Mouse (Mus musculus) brown adipose tissue, adult 24 weeks (tissue): ENCODE measurements at regions not wholly inside any gene's neighbourhood (a gene's known extent, or its start where the extent isn't known, plus 50 kb on each side); places are given as distances from the start of the nearest gene placed in this dataset.

ENCODE experiments used
- H3K27ac ChIP-seq: fragments of 200-500 bp; replicated peaks from 2 replicates; pipeline ENCODE4 v1.5.1; 2012; ENCODE audit warnings: low read depth, mild to moderate bottlenecking, low read length
- H3K4me1 ChIP-seq: fragments of 200-500 bp; 2 replicates; pipeline ENCODE4 v1.6.1; 2012; ENCODE audit warnings: low read length, mixed read lengths; ENCODE audit not compliant: control insufficient read depth, insufficient read depth, insufficient read length
- H3K4me3 ChIP-seq: fragments of 200-500 bp; 2 replicates; pipeline ENCODE4 v1.5.1; 2012; ENCODE audit warnings: low read depth, mild to moderate bottlenecking, low read length, moderate library complexity; ENCODE audit not compliant: insufficient read depth

DNA sequence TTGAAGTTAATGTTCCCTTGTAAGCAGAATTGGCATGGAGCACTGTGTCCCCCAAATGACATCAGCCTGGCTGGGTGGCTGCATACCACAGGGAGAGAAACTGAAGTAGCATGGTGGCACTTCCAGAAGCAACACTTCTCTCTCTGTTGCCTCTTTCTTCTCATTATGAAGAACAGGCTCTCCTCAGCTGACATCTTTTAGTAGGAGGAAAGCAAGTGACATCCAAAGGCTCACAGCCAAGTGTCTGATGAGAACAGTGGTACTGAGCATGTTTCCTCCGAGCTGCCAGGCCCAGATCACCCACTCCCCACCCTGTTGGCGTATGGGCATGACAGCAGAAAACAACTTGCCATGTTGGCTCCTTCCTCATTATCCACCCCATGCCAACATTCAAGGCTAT, 201.0 kb upstream of the Gria1 start:
- Histone ChIP-seq H3K4me3 (no peak overlapping the region), H3K27ac (no peak overlapping the region), H3K4me1 (no peaks in the 10 kb centered on the region)

DNA sequence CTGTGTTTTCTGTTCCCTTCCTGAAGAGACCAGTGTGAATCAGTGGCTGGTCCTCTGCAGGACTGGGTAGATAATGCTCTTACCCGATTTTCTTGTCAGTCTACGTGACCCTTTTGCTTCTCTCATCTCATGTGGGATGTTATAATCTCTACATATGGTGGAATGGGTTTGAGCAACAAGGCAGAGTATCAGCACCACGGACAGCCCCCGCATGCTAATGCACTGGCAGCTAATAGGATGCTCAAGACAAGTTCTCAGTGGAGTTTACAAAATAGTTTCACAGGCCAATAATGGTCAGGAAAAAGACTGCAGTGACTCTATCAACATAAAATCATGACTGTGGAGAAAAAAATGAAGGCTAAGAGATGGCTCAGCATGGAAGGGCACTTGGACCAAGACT, 199.1 kb upstream of the Gria1 start:
- no peak overlapping the region for H3K4me3 ChIP-seq
- no peak overlapping the region for H3K27ac ChIP-seq
- H3K4me1 ChIP-seq: no peaks in the 10 kb centered on the region

DNA sequence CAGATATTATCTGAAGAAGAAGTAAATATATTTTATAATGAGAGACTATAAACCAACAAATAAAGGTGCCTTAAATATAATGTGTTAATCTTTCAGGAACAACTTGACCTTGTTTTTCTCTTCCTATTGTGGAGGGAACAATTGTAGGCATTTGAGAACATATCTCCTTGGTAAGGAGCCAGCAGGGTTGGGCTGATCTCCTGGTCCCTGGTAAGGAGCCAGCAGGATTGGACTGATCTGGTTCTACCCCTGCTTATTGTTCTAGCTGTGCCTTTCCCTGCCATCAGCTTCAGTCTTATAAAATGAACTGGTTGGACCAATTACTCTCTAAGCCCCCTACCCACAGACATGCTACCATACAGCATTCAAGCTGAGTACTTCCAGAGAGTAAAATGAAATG, 187.7 kb upstream of the Gria1 start:
- Histone ChIP-seq H3K4me3 (no peak overlapping the region), H3K27ac (no peak overlapping the region), H3K4me1 (no peaks in the 10 kb centered on the region)

DNA sequence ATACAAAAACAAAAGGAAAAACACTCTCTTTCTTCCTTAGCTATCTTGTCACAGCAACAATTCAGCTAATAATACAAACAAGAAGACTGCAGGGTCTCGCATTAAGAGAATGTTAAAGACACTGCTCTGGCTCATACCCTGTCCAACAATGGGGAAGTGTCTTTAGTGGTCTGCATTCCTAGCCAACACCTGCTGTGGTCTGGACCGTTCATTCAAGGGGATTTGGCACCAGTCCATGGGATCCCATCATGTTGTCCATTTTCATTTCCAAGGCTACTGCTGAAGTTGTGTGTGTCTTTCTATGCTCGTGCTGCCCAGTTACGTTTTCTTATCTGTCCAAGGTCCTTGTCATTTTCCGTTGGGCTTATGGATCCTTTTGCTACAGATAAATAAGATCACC, 183.7 kb upstream of the Gria1 start:
- H3K27ac ChIP-seq: no peak overlapping the region
- no peak overlapping the region for H3K4me3 ChIP-seq
- no peaks in the 10 kb centered on the region for H3K4me1 ChIP-seq

DNA sequence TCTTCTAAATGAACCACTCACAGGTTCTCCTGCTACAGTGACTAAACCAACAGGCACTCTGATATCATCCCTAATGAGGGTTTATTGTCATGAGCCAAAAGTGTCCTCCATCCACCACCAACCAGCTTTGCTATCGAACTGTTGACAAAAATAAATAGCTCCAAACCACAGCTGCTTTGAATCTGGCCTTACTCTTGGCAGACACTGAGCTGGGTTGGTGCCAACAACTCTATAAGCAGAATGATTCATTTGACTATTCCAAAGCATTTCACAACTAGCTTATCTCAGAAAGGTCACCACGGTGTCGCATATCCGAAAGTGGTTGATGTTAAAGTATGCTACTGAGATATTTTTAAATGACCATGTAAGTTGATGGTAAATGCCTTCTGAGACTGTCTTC, 148.5 kb upstream of the Gria1 start:
- Histone ChIP-seq H3K27ac (no peak overlapping the region), H3K4me1 (no peaks in the 10 kb centered on the region), H3K4me3 (no peak overlapping the region)

DNA sequence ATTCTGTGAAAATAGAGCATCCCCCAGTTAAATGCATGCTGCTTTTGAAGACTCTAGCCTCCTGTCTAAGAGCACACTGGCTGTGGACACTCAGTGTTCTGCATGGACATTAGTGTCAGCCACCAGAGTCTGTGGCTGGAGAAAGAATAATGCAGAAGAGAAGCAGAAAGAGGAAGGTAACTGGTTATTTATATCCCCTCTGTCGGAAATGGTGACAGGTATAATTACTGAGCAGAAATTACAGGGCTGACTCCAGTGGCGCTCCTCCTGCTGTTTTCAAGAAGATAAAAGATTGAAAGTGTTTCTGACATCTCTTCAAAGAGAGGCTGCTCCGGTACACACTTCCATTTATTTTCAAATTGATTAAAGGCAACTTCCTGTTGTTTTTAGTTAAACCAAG, 139.5 kb upstream of the Gria1 start:
- Histone ChIP-seq H3K27ac (no peak overlapping the region), H3K4me3 (no peak overlapping the region), H3K4me1 (no peaks in the 10 kb centered on the region)

DNA sequence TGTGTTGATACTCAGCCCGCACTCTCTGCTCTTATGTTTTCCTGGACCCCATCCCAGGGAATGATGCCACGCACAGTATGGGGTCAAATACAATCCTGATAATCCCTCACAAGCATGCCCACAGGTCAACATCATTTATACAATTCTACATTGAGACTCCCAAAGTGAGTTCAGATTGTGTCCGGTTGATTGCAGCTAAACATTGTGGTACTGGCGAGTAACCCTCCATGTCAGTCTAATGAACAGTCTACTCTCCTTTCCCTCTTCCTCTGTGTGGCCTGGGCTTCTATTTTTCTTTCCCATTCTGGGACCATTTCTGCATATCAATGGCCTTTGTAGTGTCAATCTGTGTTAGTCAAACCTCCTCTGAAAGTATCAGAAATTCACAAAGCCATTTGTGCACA, 112.6 kb upstream of the Gria1 start:
- Histone ChIP-seq H3K27ac (no peak overlapping the region), H3K4me1 (no peaks in the 10 kb centered on the region), H3K4me3 (no peak overlapping the region)

DNA sequence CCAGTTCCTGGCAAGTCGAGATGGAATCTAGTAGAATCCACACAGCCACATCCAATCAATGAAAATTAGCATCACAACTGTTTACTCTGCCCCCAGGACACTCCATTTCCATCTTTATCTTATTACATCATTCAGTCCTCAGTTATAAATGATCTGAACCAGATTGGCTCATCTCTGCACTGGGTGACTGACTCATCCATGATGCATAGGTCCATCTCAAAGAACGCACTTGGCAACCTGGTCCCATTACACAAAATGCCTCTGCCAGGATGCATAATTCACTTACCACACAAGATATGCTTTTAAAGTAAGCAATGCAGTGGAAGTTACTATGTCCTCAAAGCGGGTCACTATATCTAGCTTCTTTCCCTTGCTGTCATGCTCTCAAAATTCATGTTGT, 110.0 kb upstream of the Gria1 start:
- H3K4me1 ChIP-seq: no peaks in the 10 kb centered on the region
- H3K4me3 ChIP-seq: no peak overlapping the region
- H3K27ac ChIP-seq: no peak overlapping the region

DNA sequence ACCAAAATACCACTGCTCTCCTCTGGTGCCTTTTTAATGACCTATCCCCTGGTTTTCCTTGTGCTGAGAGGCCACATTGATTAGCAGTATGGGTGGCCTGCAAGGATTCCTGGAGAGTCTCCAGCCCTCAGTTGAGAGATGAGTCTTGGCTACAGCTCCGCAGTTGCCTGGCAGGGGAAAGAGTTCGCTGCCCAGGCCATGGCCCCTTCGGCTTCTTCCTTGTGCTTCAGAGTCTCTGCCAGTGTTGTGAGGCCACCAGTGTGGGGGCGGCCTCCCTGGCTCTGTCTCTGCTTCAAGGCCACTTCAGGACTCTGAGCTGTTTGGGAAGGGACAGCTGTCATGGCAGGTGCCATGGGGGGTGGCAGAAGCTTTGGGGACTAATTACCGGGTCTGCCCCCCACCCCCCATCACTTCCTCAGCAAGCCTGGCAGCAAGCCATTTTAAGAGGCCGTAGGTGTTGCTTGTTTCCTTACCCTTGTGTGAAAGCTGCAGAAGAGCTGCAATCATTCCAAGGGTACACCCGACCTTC, 85.8 kb upstream of the Gria1 start:
- no peak overlapping the region for H3K27ac ChIP-seq
- H3K4me3 ChIP-seq: no peak overlapping the region
- H3K4me1 ChIP-seq: no peaks in the 10 kb centered on the region

DNA sequence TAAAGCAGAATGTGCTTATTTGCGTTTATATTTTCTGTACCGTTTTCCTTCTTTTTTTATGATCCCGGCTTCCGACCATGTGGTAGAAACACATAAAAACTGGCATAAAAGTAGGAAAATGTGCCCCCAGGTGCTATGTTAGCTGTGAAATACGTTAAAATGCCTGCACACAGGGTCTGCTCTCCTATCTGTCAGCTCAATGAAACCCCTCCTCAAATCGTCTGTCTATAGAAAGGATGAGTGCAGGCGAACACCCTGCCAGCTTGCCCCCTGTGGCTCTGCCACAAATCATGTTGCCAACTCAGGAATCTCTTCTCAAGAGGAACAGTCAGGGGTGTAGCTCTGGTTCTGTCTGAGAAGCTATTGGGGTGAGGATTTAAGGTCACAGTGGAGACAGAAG, 78.4 kb upstream of the Gria1 start:
- Histone ChIP-seq H3K4me3 (no peak overlapping the region), H3K4me1 (no peaks in the 10 kb centered on the region), H3K27ac (no peak overlapping the region)

DNA sequence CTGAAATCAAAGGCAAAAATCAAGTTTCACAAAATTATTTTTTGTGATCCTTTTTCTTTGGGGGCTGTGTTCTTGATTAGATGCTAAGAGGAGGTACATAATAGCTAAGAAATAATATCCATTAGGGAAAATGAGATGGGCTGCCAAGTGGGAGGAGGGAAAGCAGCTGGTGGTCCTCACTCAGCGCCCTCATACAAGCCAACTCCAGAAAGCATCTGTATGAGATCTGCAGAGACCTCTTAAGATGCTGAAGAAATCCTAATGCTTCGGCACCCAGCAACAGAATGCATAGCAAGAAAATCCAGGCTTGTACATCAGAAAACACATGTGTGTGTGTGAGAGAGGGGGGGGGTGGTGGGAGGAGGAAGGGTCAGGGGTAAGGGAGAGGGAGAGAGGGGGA, 58.8 kb upstream of the Gria1 start:
- Histone ChIP-seq H3K27ac (no peak overlapping the region), H3K4me1 (no peaks in the 10 kb centered on the region), H3K4me3 (no peak overlapping the region)

DNA sequence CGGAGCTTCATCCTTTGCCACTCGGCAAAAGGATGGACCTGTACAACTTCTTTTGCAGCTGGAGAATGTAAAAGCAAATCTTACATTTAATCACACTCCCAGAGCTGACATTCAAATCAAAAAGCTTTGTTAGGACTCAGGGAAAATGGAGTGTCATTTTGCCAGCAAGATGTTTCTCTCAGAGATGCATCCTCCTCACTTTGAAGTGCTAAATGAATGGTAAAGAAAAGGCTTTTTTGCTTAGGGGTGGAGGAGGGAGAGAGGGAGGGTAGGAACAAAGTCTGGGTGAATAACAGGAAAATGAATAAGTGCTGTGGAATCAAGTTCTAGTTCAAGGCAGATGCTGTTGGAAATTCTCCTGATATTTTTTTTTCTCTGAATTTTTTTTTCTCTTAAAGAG, 53.4 kb upstream of the Gria1 start:
- no peak overlapping the region for H3K27ac ChIP-seq
- no peak overlapping the region for H3K4me3 ChIP-seq
- no peaks in the 10 kb centered on the region for H3K4me1 ChIP-seq
